ENCODE assay signal across 9 mouse cellular contexts in the genomic region with DNA sequence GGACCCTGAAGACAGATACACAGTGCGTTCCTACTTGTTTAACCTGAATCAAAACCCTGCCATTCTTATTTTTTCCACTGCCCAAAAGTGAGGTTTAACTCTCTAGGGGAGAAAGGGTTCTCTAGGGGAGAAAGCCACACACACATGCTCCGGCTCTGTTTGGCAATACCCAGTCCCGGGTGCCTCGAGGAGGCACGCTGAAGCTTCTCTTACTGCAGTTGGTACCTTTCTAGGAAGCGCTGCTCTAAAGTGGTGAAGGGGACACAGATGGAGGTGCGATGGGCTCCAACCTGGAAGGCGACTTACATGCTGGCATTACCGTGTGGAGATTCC. TPM values are rescaled to one million over a fixed set of nuclear protein-coding genes. Genes with fewer than 3 reads are reported as not detected.
A peak's percentile ranks its signal among the peaks of the same experiment; 100 is the strongest.
DNase-seq lines count a peak whose midpoint lies in the region; ATAC-seq and TF ChIP-seq lines count a peak whose summit lies in the region.
"Had no signal": no experiment of that assay in that cellular context is flagged by ENCODE, and none has a peak within 500 bp of the region (broad histone marks: within the 10 kb centered on the region; RNA-seq: fewer than 3 reads in every experiment).

No protein-coding gene starts in this region.

- H3K9ac ChIP-seq in heart, embryonic 15.5 days, result peak overlapping the region; percentile 72

- H3K36me3 ChIP-seq in heart, embryonic 15.5 days, result no peaks in the 10 kb centered on the region

- peak overlapping the region; percentile 87 for H3K4me3 ChIP-seq in heart, embryonic 15.5 days
- H3K4me3 ChIP-seq in bone marrow macrophage, adult 2 months (ENCODE audit: insufficient read depth, low read length), result peak overlapping the region; percentile 63

- no peak for ATAC-seq in heart, embryonic 15.5 days (replicated peaks; ENCODE audit: insufficient number of reproducible peaks, insufficient read depth, low FRiP score, low read depth)
- peak; percentile 4 to 43; a peak in 3 of 4 replicates for ATAC-seq in hematopoietic stem cell, adult 5-6 weeks (replicated peaks in 1 of 2; ENCODE audit: insufficient read depth in 1 of 2, low FRiP score in 2 of 2, low TSS enrichment in 1 of 2, low read depth in 1 of 2, poor library complexity in 2 of 2, severe bottlenecking in 2 of 2)
- 0 out of 2 replicates have a peak, but pooled peaks have one; percentile 22 for ATAC-seq in megakaryocyte, adult 5-6 weeks (ENCODE audit: poor library complexity, severe bottlenecking)

- WGBS in heart, embryonic 15.5 days, result 6% methylated on average over 9 of the region's 9 CpGs

- H3K9me3 ChIP-seq in heart, embryonic 15.5 days (replicated peaks), result no peaks in the 10 kb centered on the region

- H3K27me3 ChIP-seq in heart, embryonic 15.5 days, result peaks cover 17% of the 10 kb centered on the region

- no peak for TF ChIP-seq CTCF in bone marrow macrophage, adult 2 months (IDR thresholded peaks at IDR 0.05; ENCODE audit: low read depth, low read length)

- TF ChIP-seq POLR2A in bone marrow macrophage, adult 2 months (IDR thresholded peaks at IDR 0.05; ENCODE audit: borderline replicate concordance, low read depth, low read length), result no peak

- H3K27ac ChIP-seq in heart, embryonic 15.5 days, result peak overlapping the region; percentile 72; the same call in 1 of the 2 replicates
- H3K27ac ChIP-seq in bone marrow macrophage, adult 2 months (ENCODE audit: insufficient read depth, low read depth, low read length), result no peak overlapping the region

- peak overlapping the region; percentile 100 for H3K4me2 ChIP-seq in heart, embryonic 15.5 days

- H3K4me1 ChIP-seq in heart, embryonic 15.5 days (replicated peaks), result peaks cover 4% of the 10 kb centered on the region; the same call in 1 of the 2 replicates
- peaks cover 2% of the 10 kb centered on the region; the same call in 1 of the 2 replicates for H3K4me1 ChIP-seq in bone marrow macrophage, adult 2 months (ENCODE audit: control insufficient read depth, insufficient read depth, low read length)

- DNase-seq in heart, adult 9 months (ENCODE audit: low spot score in 2 of 2), result no peak
- DNase-seq in cerebellum, postnatal 4 days (ENCODE audit: low spot score in 2 of 2), result no peak
- no peak for DNase-seq in frontal cortex, postnatal 10 days (ENCODE audit: low spot score in 2 of 2)
- DNase-seq in adrenal gland, postnatal 4 days (ENCODE audit: low spot score in 2 of 2), result no peak

RNA-seq across cellular contexts. Expression of gene Adgrg6, which starts 0.9 kb away (rescaled TPM):
- 9.6 and 12.7 TPM in 2 replicates for polyA plus RNA-seq in heart, embryonic 15.5 days (2015; fragmentation: Nextera tagmentation; extraction: Ambion mirVana)
- polyA plus RNA-seq in bone marrow macrophage, adult 2 months (2012; ENCODE audit: insufficient read depth, insufficient read length, missing spikeins), result 4.4 and 4.6 TPM in 2 replicates
- 0.35 and 0.44 TPM in 2 replicates for total RNA-seq in hematopoietic stem cell, adult 5-6 weeks (2017)
- total RNA-seq in megakaryocyte, adult 5-6 weeks (2015), result 2.5 and 3.6 TPM in 2 replicates
- total RNA-seq in megakaryocyte, adult 5-6 weeks (2017), result 2.4 and 2.8 TPM in 2 replicates
- 1 to 10 TPM; 3.8 to 6.0 TPM for total RNA-seq in adrenal gland, postnatal 4 days (2021)
- total RNA-seq: MEL had no signal
